Mouse (Mus musculus): ENCODE results near the gene Tmem120b. TPM values are rescaled to one million over a fixed set of nuclear protein-coding genes. Genes with fewer than 3 reads are reported as not detected.

Gene Tmem120b
- total and polyA plus RNA-seq, 3 experiments, result 5.6 to 6.8 TPM; not detected in 1

DNA sequence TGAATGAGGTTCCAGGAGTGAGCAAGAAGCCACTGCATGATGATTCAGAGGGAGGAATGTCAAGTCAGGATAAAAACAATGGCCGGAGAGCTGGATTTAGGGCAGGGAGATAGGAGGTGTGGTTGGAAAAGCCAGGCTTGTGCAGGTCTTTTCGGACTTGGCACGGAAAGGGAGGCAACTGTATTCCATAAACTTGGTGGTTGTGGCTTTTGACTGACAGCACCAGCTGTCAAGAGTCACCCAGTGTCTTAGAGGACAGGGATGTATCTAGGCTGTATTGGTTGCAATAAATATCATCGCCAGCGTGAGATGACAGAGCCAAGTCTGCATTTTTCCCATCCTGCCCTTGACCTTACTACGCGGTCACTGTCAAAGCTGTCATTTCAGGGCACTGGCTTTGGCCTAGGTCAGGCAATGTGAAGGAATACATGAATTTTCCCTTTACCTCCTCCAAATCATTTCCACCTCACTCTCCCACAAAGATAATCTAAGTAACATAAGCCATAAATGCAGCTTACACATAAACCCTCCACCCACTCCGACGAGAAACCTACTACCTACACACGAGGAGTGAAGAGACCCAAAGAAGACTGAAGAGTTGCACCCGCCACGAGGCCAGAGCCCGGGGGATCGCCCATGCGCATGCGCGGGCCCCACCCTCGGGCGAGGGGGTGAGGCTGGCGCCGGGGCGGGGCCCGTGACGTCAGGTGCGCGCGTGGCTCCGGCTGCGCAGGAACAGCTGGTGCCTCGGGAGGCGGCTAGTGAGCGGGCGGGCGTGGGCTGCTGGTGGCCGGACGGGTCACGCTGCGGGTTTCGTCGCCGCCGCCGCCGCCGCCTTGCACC, 7.6 kb downstream of the Tmem120b start:
- Histone ChIP-seq H3K27ac (ENCODE audit: control insufficient read depth, low read depth, low read length) (peak overlapping the region; percentile 33), H3K9ac (ENCODE audit: control insufficient read depth, low read depth, low read length, poor library complexity, severe bottlenecking) (peak overlapping the region; percentile 64), H3K9me3 (replicated peaks; ENCODE audit: insufficient read depth, low read length) (no peaks in the 10 kb centered on the region), H3K36me3 (ENCODE audit: control insufficient read depth in 1 of 2, insufficient read depth in 2 of 2, low read length in 2 of 2) (peaks cover 0 to 7% of the 10 kb centered on the region in 2 experiments; a peak in 1 of 4 replicates), H3K4me1 (ENCODE audit: control insufficient read depth in 1 of 2, insufficient read depth in 2 of 2, low read length in 2 of 2) (peaks cover 6 to 19% of the 10 kb centered on the region in 2 experiments; a peak in 3 of 4 replicates), H3K79me2 (ENCODE audit: control insufficient read depth, insufficient read depth, low read length, poor library complexity) (no peaks in the 10 kb centered on the region; the same call in 1 of the 2 replicates), H3K27me3 (ENCODE audit: control insufficient read depth in 1 of 2, insufficient read depth in 2 of 2, low read length in 2 of 2) (no peaks in the 10 kb centered on the region), H3K4me3 (ENCODE audit: control insufficient read depth in 1 of 2, insufficient read depth in 1 of 2, low read depth in 2 of 2, low read length in 2 of 2) (peak overlapping the region; percentile 59 to 99)
- peak; percentile 94 for DNase-seq (ENCODE audit: low read depth, low spot score)
- TF ChIP-seq ELF1 (IDR thresholded peaks at IDR 0.05; ENCODE audit: low read depth, low read length), result peak; percentile 49; the same call in 1 of the 2 replicates
- no peak for TF ChIP-seq USF2 (IDR thresholded peaks at IDR 0.05; ENCODE audit: borderline replicate concordance in 1 of 2, insufficient read depth in 1 of 2, low read depth in 1 of 2, low read length in 2 of 2)
- peak in 1 of 2 experiments; percentile 27; a peak in 1 of 4 replicates for TF ChIP-seq EP300 (IDR thresholded peaks at IDR 0.05; ENCODE audit: low read depth in 1 of 2, low read length in 2 of 2)
- TF ChIP-seq CHD2 (IDR thresholded peaks at IDR 0.05; ENCODE audit: low read length), result no peak
- no peak for TF ChIP-seq POLR2AphosphoS5 (IDR thresholded peaks at IDR 0.05; ENCODE audit: borderline replicate concordance, low read depth, low read length)
- no peak for TF ChIP-seq SMC3 (IDR thresholded peaks at IDR 0.05; ENCODE audit: low read depth, low read length)
- TF ChIP-seq ZNF384 (IDR thresholded peaks at IDR 0.05; ENCODE audit: low read depth, low read length), result no peak
- TF ChIP-seq TCF12 (IDR thresholded peaks at IDR 0.05; ENCODE audit: low read depth, low read length), result peak; percentile 60
- TF ChIP-seq JUND (IDR thresholded peaks at IDR 0.05; ENCODE audit: low read depth, low read length), result no peak
- no peak for TF ChIP-seq RAD21 (IDR thresholded peaks at IDR 0.05; ENCODE audit: low read depth, low read length)
- TF ChIP-seq E2F4 (IDR thresholded peaks at IDR 0.05; ENCODE audit: borderline replicate concordance, low read depth, low read length), result peak; percentile 60; the same call in 1 of the 2 replicates
- TF ChIP-seq TBP (IDR thresholded peaks at IDR 0.05; ENCODE audit: low read depth, low read length), result peak; percentile 75
- TF ChIP-seq USF1 (IDR thresholded peaks at IDR 0.05; ENCODE audit: low read depth, low read length), result peak; percentile 74
- TF ChIP-seq HCFC1 (IDR thresholded peaks at IDR 0.05; ENCODE audit: low read depth, low read length), result peak; percentile 72
- peak; percentile 96 for TF ChIP-seq MXI1 (IDR thresholded peaks at IDR 0.05; ENCODE audit: low read depth, low read length)
- TF ChIP-seq KAT2A (conservative IDR thresholded peaks at IDR 0.05; ENCODE audit: low read depth, low read length), result peak; percentile 49; the same call in 1 of the 2 replicates
- TF ChIP-seq MAFK (IDR thresholded peaks at IDR 0.05; ENCODE audit: borderline replicate concordance, low read depth, low read length), result no peak
- TF ChIP-seq MYC (IDR thresholded peaks at IDR 0.05; ENCODE audit: low read depth, low read length), result peak; percentile 97
- no peak for TF ChIP-seq TAL1 (IDR thresholded peaks at IDR 0.05; ENCODE audit: low read length)
- TF ChIP-seq MEF2A (IDR thresholded peaks at IDR 0.05; ENCODE audit: extremely low read depth, insufficient replicate concordance, low read depth, low read length, poor library complexity, severe bottlenecking), result no peak
- TF ChIP-seq MYB (IDR thresholded peaks at IDR 0.05; ENCODE audit: low read depth, low read length), result no peak
- TF ChIP-seq POLR2AphosphoS2 (IDR thresholded peaks at IDR 0.05; ENCODE audit: low read length), result peak; percentile 96
- peak; percentile 93 for TF ChIP-seq ZMIZ1 (IDR thresholded peaks at IDR 0.05; ENCODE audit: low read depth, low read length)
- TF ChIP-seq MAX (IDR thresholded peaks at IDR 0.05; ENCODE audit: low read length), result peak; percentile 94
- TF ChIP-seq POLR2A (IDR thresholded peaks at IDR 0.05; ENCODE audit: control insufficient read depth in 1 of 2, insufficient read depth in 1 of 2, low read depth in 1 of 2, low read length in 2 of 2, poor library complexity in 1 of 2), result peak; percentile 72 to 95; a peak in 2 of 4 replicates
- TF ChIP-seq SIN3A (IDR thresholded peaks at IDR 0.05; ENCODE audit: low read length), result peak; percentile 90
- no peak for TF ChIP-seq CTCF (IDR thresholded peaks at IDR 0.05 in 2 of 3, conservative IDR thresholded peaks at IDR 0.05 in 1 of 3; ENCODE audit: control insufficient read depth in 1 of 3, insufficient read depth in 1 of 3, low read depth in 2 of 3, low read length in 3 of 3, poor library complexity in 1 of 3, severe bottlenecking in 1 of 3)
- no peak for TF ChIP-seq GATA1 (IDR thresholded peaks at IDR 0.05; ENCODE audit: low read depth, low read length)
- TF ChIP-seq NRF1 (IDR thresholded peaks at IDR 0.05; ENCODE audit: insufficient read depth, low read depth, low read length, poor library complexity, severe bottlenecking), result peak; percentile 99
- TF ChIP-seq NELFE (IDR thresholded peaks at IDR 0.05; ENCODE audit: low read depth, low read length), result peak; percentile 94
- TF ChIP-seq CHD1 (IDR thresholded peaks at IDR 0.05; ENCODE audit: low read depth, low read length), result no peak
- no peak for TF ChIP-seq ZKSCAN1 (IDR thresholded peaks at IDR 0.05; ENCODE audit: low read depth, low read length)
- TF ChIP-seq RCOR1 (IDR thresholded peaks at IDR 0.05; ENCODE audit: low read depth, low read length), result no peak
- TF ChIP-seq BHLHE40 (IDR thresholded peaks at IDR 0.05; ENCODE audit: borderline replicate concordance, low read depth, low read length), result 0 out of 2 replicates have a peak, but pooled peaks have one; percentile 22
- TF ChIP-seq ETS1 (IDR thresholded peaks at IDR 0.05; ENCODE audit: low read depth, low read length), result peak; percentile 85
